Mouse (Mus musculus): Measurements from ENCODE around the gene Bcan.

DNA sequence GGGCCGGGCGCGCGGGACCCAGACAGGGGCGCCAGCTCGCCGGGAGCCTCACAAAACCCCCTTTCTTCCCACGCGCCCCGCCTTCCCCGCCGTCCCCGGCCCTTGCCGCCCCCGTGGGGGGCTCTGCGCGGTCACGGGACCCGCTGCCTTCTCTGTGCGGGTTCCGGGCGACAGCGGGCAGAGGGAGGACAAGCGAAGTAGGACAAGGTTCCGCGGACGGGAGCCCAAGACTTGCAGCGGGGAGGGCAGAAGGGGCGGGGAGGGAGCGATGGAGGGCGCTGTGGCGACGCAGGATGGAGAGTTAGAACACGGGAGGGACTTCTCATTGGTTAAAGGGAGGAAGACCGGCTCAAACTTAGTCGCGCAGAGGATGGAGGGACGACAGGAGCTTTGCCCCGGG, at the start of gene Bcan:
- TF ChIP-seq CTCF (IDR thresholded peaks at IDR 0.05; ENCODE audit: borderline replicate concordance, control insufficient read depth, extremely low read depth, insufficient read depth, low read length, poor library complexity) (no peak), POLR2A (IDR thresholded peaks at IDR 0.05; ENCODE audit: control insufficient read depth, extremely low read depth, insufficient read depth, low read length, poor library complexity) (no peak)

Measured in thymus, adult 2 months (tissue).